Mouse (Mus musculus) lung, postnatal 0 days (tissue): Measurements from ENCODE around the gene Zfp329.

Source experiments
- CTCF ChIP-seq: IDR thresholded peaks from 2 replicates; pipeline ENCODE4 v1.5.1; 2016; ENCODE audit warnings: antibody characterized with exemption, mild to moderate bottlenecking
- EP300 ChIP-seq: IDR thresholded peaks from 2 replicates; pipeline ENCODE4 v1.6.1; 2016; ENCODE audit warnings: antibody characterized with exemption, mild to moderate bottlenecking, control low read depth

- no peak for TF ChIP-seq EP300
- TF ChIP-seq CTCF = no peak
These were observed 39.5 kb downstream of the Zfp329 start for GRCm38 (mm10) chr7:12779141-12779540.
